Mouse (Mus musculus) left cerebral cortex, adult 6 months (tissue): Measurements from ENCODE around the gene H1fx. TPM values are rescaled to one million over a fixed set of nuclear protein-coding genes. Genes with fewer than 3 reads are reported as not detected.

Source experiments
- long read RNA-seq, 2 experiments: library from polyadenylated mRNA; unstranded; transcript quantifications; one replicate each; pipeline ENCODE4 v2.0.0; 2019 to 2020
- polyA plus RNA-seq: library from polyadenylated mRNA; unstranded; fragments of <200 nt; fragmentation: Nextera tagmentation; gene quantifications from 2 replicates; pipeline ENCODE4 v1.2.3, GENCODE M21; 2021

H1fx gene
- 1.7 and 24.2 TPM in 2 replicates for polyA plus RNA-seq
- long read RNA-seq, experiment 1 = 0 reads
- long read RNA-seq, experiment 2 = 0 reads

GRCm38 (mm10) chr6:87981547-87982256 is at the start of gene H1fx:
Gene H1fx, minus strand, starts transcription at chr6:87981637.

Other genes with a start within 250 kb of the H1fx start
- gene Gp9, start 203.6 kb downstream of the H1fx start, polyA plus RNA-seq = 1.2 and 1.3 TPM in 2 replicates
- gene Rab43, start 169.5 kb downstream of the H1fx start, polyA plus RNA-seq = 2.2 and 6.5 TPM in 2 replicates
- gene Gm45140, start 145.8 kb downstream of the H1fx start, polyA plus RNA-seq = 1.0 and 1.5 TPM in 2 replicates
- 17.5 and 25.3 TPM in 2 replicates for gene Isy1, start 142.8 kb downstream of the H1fx start, polyA plus RNA-seq
- gene Cnbp, start 130.5 kb downstream of the H1fx start, polyA plus RNA-seq = 531 and 718 TPM in 2 replicates
- 144 and 170 TPM in 2 replicates for gene Copg1, start 93.8 kb downstream of the H1fx start, polyA plus RNA-seq
- 22.2 and 27.0 TPM in 2 replicates for gene Hmces, start 67.7 kb downstream of the H1fx start, polyA plus RNA-seq
- gene Rab7, start 63.6 kb upstream of the H1fx start, polyA plus RNA-seq = 324 and 362 TPM in 2 replicates
- gene Rpn1, start 102.8 kb upstream of the H1fx start, polyA plus RNA-seq = 111 and 122 TPM in 2 replicates
- 3.3 and 7.5 TPM in 2 replicates for gene Gata2, start 212.3 kb upstream of the H1fx start, polyA plus RNA-seq
- not detected in 2 replicates for gene Dnajb8, start 240.6 kb upstream of the H1fx start, polyA plus RNA-seq